Mouse (Mus musculus) CH12.LX (cell line): ENCODE data around the gene 0610030E20Rik. TPM values are rescaled to one million over a fixed set of nuclear protein-coding genes. Genes with fewer than 3 reads are reported as not detected.
A peak's percentile ranks its signal among the peaks of the same experiment; 100 is the strongest.

Experiments
- DNase-seq: peaks from one replicate; pipeline ENCODE4 v3.0.0-alpha.2; 2013; ENCODE audit errors: extremely low read depth
- H3K27ac ChIP-seq: 2 replicates; pipeline ENCODE4 v1.5.1; 2012; ENCODE audit warnings: low read depth, mild to moderate bottlenecking, control low read depth, moderate library complexity; ENCODE audit not compliant: insufficient read depth
- H3K27me3 ChIP-seq: replicated peaks from 2 replicates; pipeline ENCODE3; 2012; ENCODE audit warnings: inconsistent platforms
- H3K36me3 ChIP-seq, 2 experiments: replicated peaks in 1 of 2; 2 replicates each; pipeline versions ENCODE3 to v1.6.1; 2012; ENCODE audit warnings: inconsistent platforms in 1 of 2, low read length in 1 of 2, mild to moderate bottlenecking in 1 of 2, mixed read lengths in 1 of 2, moderate library complexity in 1 of 2; ENCODE audit not compliant: control insufficient read depth in 1 of 2, insufficient read depth in 1 of 2
- H3K4me1 ChIP-seq, 2 experiments: 2 replicates each; pipeline ENCODE4 v1.6.1; 2012; ENCODE audit warnings: inconsistent platforms in 1 of 2, moderate library complexity in 1 of 2; ENCODE audit not compliant: insufficient read depth in 2 of 2, control insufficient read depth in 1 of 2
- H3K4me2 ChIP-seq: 2 replicates; pipeline ENCODE4 v1.6.1; 2012; ENCODE audit warnings: low read depth, mild to moderate bottlenecking, control low read depth; ENCODE audit not compliant: poor library complexity, insufficient read depth, severe bottlenecking
- H3K4me3 ChIP-seq, 3 experiments: fragments of 150-350 bp in 1 of 3; sonication (generic) in 1 of 3; replicated peaks in 1 of 3; 2 replicates each; pipeline versions ENCODE3 to v1.5.1; 2011 to 2012; ENCODE audit warnings: low read depth in 2 of 3, low read length in 2 of 3, mild to moderate bottlenecking in 2 of 3, moderate library complexity in 2 of 3, control low read depth in 1 of 3, improper control_type of control experiment in 1 of 3, inconsistent platforms in 1 of 3, mixed read lengths in 1 of 3; ENCODE audit not compliant: poor library complexity in 1 of 3
- H3K79me2 ChIP-seq: replicated peaks from 2 replicates; pipeline ENCODE4 v1.6.1; 2012; ENCODE audit warnings: mild to moderate bottlenecking, moderate library complexity; ENCODE audit not compliant: control insufficient read depth, poor library complexity, insufficient read depth, severe bottlenecking; ENCODE audit errors: extremely low read depth
- H3K9ac ChIP-seq: 2 replicates; pipeline ENCODE4 v1.6.1; 2012; ENCODE audit warnings: low read depth, mild to moderate bottlenecking, control low read depth, moderate library complexity; ENCODE audit not compliant: insufficient read depth
- H3K9me3 ChIP-seq: replicated peaks from 2 replicates; pipeline ENCODE3; 2012; ENCODE audit warnings: low read length, inconsistent platforms, mixed read lengths
- CTCF ChIP-seq, 2 experiments: IDR thresholded peaks in 1 of 2; conservative IDR thresholded peaks in 1 of 2; 2 replicates each; pipeline ENCODE4 v1.5.1; 2011 to 2012; ENCODE audit warnings: low read depth in 2 of 2, low read length in 2 of 2, improper control_type of control experiment in 1 of 2, inconsistent platforms in 1 of 2, mild to moderate bottlenecking in 1 of 2, moderate library complexity in 1 of 2
- ELF1 ChIP-seq: IDR thresholded peaks from 2 replicates; pipeline ENCODE4 v1.6.1; 2014; ENCODE audit warnings: low read depth, mild to moderate bottlenecking, inconsistent platforms, low read length, improper control_type of control experiment
- EP300 ChIP-seq: IDR thresholded peaks from 2 replicates; pipeline ENCODE4 v1.6.1; 2011; ENCODE audit warnings: low read length, improper control_type of control experiment
- GABPA ChIP-seq: IDR thresholded peaks from 2 replicates; pipeline ENCODE4 v1.6.1; 2012; ENCODE audit warnings: low read depth, low read length, improper control_type of control experiment, inconsistent platforms; ENCODE audit not compliant: insufficient replicate concordance
- RAD21 ChIP-seq: IDR thresholded peaks from 2 replicates; pipeline ENCODE4 v1.6.1; 2011; ENCODE audit warnings: low read depth, mild to moderate bottlenecking, low read length, improper control_type of control experiment, moderate library complexity
- SMC3 ChIP-seq: IDR thresholded peaks from 2 replicates; pipeline ENCODE4 v1.6.1; 2011; ENCODE audit warnings: low read depth, low read length, improper control_type of control experiment
- ZMIZ1 ChIP-seq: IDR thresholded peaks from 2 replicates; pipeline ENCODE4 v1.6.1; 2012; ENCODE audit warnings: low read depth, mild to moderate bottlenecking, inconsistent platforms, low read length, improper control_type of control experiment
- dilution Hi-C: fragments of 300-500 bp; cut with MboI; formaldehyde crosslinking; loops from 2 replicates; pipeline ENCODE4 v1.14.3; 2020; ENCODE audit warnings: low sequenced_read_pairs; ENCODE audit not compliant: extremely low pct_unique_long_range_greater_than_20kb, extremely low pct_ligation_motif_present
- in situ Hi-C: fragments of 300-500 bp; cut with MboI; formaldehyde crosslinking; loops from 3 replicates; pipeline ENCODE4 v1.14.3; 2019; ENCODE audit warnings: low sequenced_read_pairs, low pct_ligation_motif_present, low pct_unique_long_range_greater_than_20kb, mixed read lengths
- polyA plus RNA-seq: library from polyadenylated mRNA; unstranded; fragments of >175 nt; gene quantifications from 2 replicates; pipeline ENCODE4 v1.2.1, GENCODE M21; 2012; ENCODE audit warnings: low read depth; ENCODE audit not compliant: insufficient read length
- total RNA-seq, 2 experiments: library from RNA; depleted of rRNA; stranded (reverse); fragments of 300-350 nt in 1 of 2; fragments of >200 nt in 1 of 2; gene quantifications; 2 replicates each; pipeline ENCODE4 v1.2.3; 2012 to 2014

The 0610030E20Rik gene
- total and polyA plus RNA-seq, 3 experiments = 7.2 to 16.9 (median 11.7) TPM

DNA sequence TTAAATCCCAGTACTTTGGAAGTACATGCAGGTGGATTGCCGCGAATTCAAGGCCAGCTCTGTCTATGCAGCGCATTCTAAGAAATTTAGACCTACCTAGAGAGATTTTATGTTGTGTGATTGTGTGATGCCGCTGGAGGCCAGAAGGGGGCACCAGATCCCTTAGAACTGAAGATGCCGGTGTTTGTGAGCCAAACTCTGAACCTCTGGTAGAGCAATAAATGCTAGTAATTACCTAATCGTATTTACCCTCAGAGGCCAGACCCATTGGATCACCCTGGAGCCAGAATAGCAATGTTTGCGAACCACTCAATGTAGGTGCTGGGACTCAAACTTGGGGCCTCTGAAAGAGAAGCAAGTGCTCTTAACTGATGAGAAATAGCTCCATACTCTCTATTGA lies 54.8 kb downstream of the 0610030E20Rik start:
- dilution Hi-C loops (no loop called here), in situ Hi-C loops (loop anchor here (25.0 kb wide), 1 partner anchor 435 kb away; no protein-coding TSS in a partner anchor)
- DNase-seq = peak; percentile 73
- H3K27me3 ChIP-seq = no peaks in the 10 kb centered on the region
- TF ChIP-seq CTCF (conservative IDR thresholded peaks at IDR 0.05 in 1 of 2, IDR thresholded peaks at IDR 0.05 in 1 of 2; ENCODE audit: low read depth in 2 of 2, low read length in 2 of 2) (peak; percentile 86 to 89), RAD21 (peak; percentile 79), ELF1 (no peak), ZMIZ1 (no peak), SMC3 (peak; percentile 63), GABPA (no peak), EP300 (no peak)
- no peak overlapping the region for H3K27ac ChIP-seq
- no peak overlapping the region for H3K4me3 ChIP-seq
- no peaks in the 10 kb centered on the region for H3K9me3 ChIP-seq
- no peaks in the 10 kb centered on the region for H3K36me3 ChIP-seq
- H3K79me2 ChIP-seq = no peaks in the 10 kb centered on the region
- no peaks in the 10 kb centered on the region; a peak in 1 of 4 replicates for H3K4me1 ChIP-seq
- H3K4me2 ChIP-seq = peak overlapping the region; percentile 78; the same call in 1 of the 2 replicates
- no peak overlapping the region for H3K9ac ChIP-seq

Other genes with a start within 250 kb of the 0610030E20Rik start
- 16.0 and 19.8 TPM in 2 replicates for gene St3gal5, start 249.7 kb upstream of the 0610030E20Rik start, total RNA-seq (2012; rRNA removed)
- gene St3gal5, start 249.7 kb upstream of the 0610030E20Rik start, total RNA-seq (2014; rRNA removed) = 3.4 and 4.0 TPM in 2 replicates
- 19.3 and 21.4 TPM in 2 replicates for gene St3gal5, start 249.7 kb upstream of the 0610030E20Rik start, polyA plus RNA-seq
- 4.7 and 5.0 TPM in 2 replicates for gene Atoh8, start 111.7 kb upstream of the 0610030E20Rik start, total RNA-seq (2012; rRNA removed)
- 0.23 and 0.31 TPM in 2 replicates for gene Atoh8, start 111.7 kb upstream of the 0610030E20Rik start, total RNA-seq (2014; rRNA removed)
- gene Atoh8, start 111.7 kb upstream of the 0610030E20Rik start, polyA plus RNA-seq = 1.1 and 1.6 TPM in 2 replicates
- gene Sftpb, start 42.7 kb upstream of the 0610030E20Rik start, total RNA-seq (2012; rRNA removed) = not detected in 2 replicates
- gene Sftpb, start 42.7 kb upstream of the 0610030E20Rik start, total RNA-seq (2014; rRNA removed) = not detected in 2 replicates
- gene Sftpb, start 42.7 kb upstream of the 0610030E20Rik start, polyA plus RNA-seq = not detected in 2 replicates
- 74.5 and 90.9 TPM in 2 replicates for gene Usp39, start 2.1 kb upstream of the 0610030E20Rik start, total RNA-seq (2012; rRNA removed)
- gene Usp39, start 2.1 kb upstream of the 0610030E20Rik start, total RNA-seq (2014; rRNA removed) = 138 TPM in 2 replicates
- 72.8 and 88.2 TPM in 2 replicates for gene Usp39, start 2.1 kb upstream of the 0610030E20Rik start, polyA plus RNA-seq
- 0.17 and 0.59 TPM in 2 replicates for gene Tmem150a, start 8.1 kb downstream of the 0610030E20Rik start, total RNA-seq (2012; rRNA removed)
- gene Tmem150a, start 8.1 kb downstream of the 0610030E20Rik start, total RNA-seq (2014; rRNA removed) = 0.24 TPM in 1 of 2 replicates, not detected in the other
- 0.82 and 0.93 TPM in 2 replicates for gene Tmem150a, start 8.1 kb downstream of the 0610030E20Rik start, polyA plus RNA-seq
- 51.0 and 63.2 TPM in 2 replicates for gene Rnf181, start 19.6 kb downstream of the 0610030E20Rik start, total RNA-seq (2012; rRNA removed)
- gene Rnf181, start 19.6 kb downstream of the 0610030E20Rik start, total RNA-seq (2014; rRNA removed) = 64.0 and 83.2 TPM in 2 replicates
- gene Rnf181, start 19.6 kb downstream of the 0610030E20Rik start, polyA plus RNA-seq = 73.7 and 88.7 TPM in 2 replicates
- gene Vamp5, start 33.2 kb downstream of the 0610030E20Rik start, total RNA-seq (2012; rRNA removed) = 1.5 and 2.5 TPM in 2 replicates
- 0.50 and 0.59 TPM in 2 replicates for gene Vamp5, start 33.2 kb downstream of the 0610030E20Rik start, total RNA-seq (2014; rRNA removed)
- gene Vamp5, start 33.2 kb downstream of the 0610030E20Rik start, polyA plus RNA-seq = 0.90 and 2.2 TPM in 2 replicates
- 105 and 110 TPM in 2 replicates for gene Vamp8, start 43.4 kb downstream of the 0610030E20Rik start, total RNA-seq (2012; rRNA removed)
- gene Vamp8, start 43.4 kb downstream of the 0610030E20Rik start, total RNA-seq (2014; rRNA removed) = 111 and 130 TPM in 2 replicates
- gene Vamp8, start 43.4 kb downstream of the 0610030E20Rik start, polyA plus RNA-seq = 98.9 and 114 TPM in 2 replicates
- 6.6 and 6.7 TPM in 2 replicates for gene Ggcx, start 67.0 kb downstream of the 0610030E20Rik start, total RNA-seq (2012; rRNA removed)
- 6.5 and 7.8 TPM in 2 replicates for gene Ggcx, start 67.0 kb downstream of the 0610030E20Rik start, total RNA-seq (2014; rRNA removed)
- 4.7 and 5.2 TPM in 2 replicates for gene Ggcx, start 67.0 kb downstream of the 0610030E20Rik start, polyA plus RNA-seq
- gene Mat2a, start 92.2 kb downstream of the 0610030E20Rik start, total RNA-seq (2012; rRNA removed) = 166 and 274 TPM in 2 replicates
- gene Mat2a, start 92.2 kb downstream of the 0610030E20Rik start, total RNA-seq (2014; rRNA removed) = 218 and 232 TPM in 2 replicates
- gene Mat2a, start 92.2 kb downstream of the 0610030E20Rik start, polyA plus RNA-seq = 429 and 456 TPM in 2 replicates
- 0.50 and 1.7 TPM in 2 replicates for gene Sh2d6, start 174.4 kb downstream of the 0610030E20Rik start, total RNA-seq (2012; rRNA removed)
- 0.78 and 1.1 TPM in 2 replicates for gene Sh2d6, start 174.4 kb downstream of the 0610030E20Rik start, total RNA-seq (2014; rRNA removed)
- gene Sh2d6, start 174.4 kb downstream of the 0610030E20Rik start, polyA plus RNA-seq = 4.3 and 4.9 TPM in 2 replicates
- gene Capg, start 197.1 kb downstream of the 0610030E20Rik start, total RNA-seq (2012; rRNA removed) = 211 and 264 TPM in 2 replicates
- 174 and 175 TPM in 2 replicates for gene Capg, start 197.1 kb downstream of the 0610030E20Rik start, total RNA-seq (2014; rRNA removed)
- 196 and 201 TPM in 2 replicates for gene Capg, start 197.1 kb downstream of the 0610030E20Rik start, polyA plus RNA-seq